Mouse (Mus musculus): ENCODE results near the gene Scp2.

DNA sequence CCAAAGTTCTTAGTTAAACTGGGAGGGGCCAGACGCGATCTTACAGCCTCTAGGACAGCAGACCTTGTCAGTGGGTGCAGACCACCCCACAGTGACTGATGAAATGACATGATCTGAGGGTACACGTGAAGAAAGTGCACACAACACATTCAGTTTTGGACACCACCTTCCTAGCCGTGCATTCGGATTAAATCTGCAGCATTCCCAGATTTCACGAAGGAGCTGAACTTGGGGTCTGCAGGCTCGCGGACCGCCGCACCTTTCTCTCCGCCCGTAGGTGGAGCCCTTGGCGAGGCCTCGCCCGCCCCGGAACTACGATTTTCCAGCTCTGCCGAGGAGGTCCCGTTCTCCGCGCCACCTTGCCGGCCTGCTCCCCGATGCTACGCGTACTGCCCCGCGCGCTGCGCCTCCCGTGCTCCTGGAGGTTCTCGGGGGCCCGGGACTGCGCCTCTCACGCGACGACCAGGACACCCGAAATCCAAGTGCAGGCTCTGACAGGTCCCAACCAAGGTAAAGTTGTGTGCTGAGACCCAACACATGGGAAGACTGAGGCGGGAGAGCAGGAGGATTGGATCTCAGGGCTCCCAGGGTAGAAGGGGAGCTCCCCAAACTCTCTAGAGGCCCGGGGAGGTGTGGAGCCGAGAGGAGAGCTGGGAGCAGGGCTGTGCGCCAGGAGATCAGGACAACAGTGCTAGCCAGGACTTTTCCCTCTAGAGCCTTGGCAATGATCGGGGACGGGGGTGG is 20.5 kb upstream of the Scp2 start, which contains the start of gene Echdc2:
- TF ChIP-seq HCFC1 (IDR thresholded peaks at IDR 0.05; ENCODE audit: borderline replicate concordance, insufficient read depth, low read length): 0 out of 2 replicates have a peak, but pooled peaks have one; percentile 11
- TF ChIP-seq CHD2 (IDR thresholded peaks at IDR 0.05; ENCODE audit: low read depth, low read length): no peak
- TF ChIP-seq ZNF384 (IDR thresholded peaks at IDR 0.05; ENCODE audit: low read depth, low read length): no peak
- no peak for TF ChIP-seq ZC3H11A (IDR thresholded peaks at IDR 0.05; ENCODE audit: borderline replicate concordance, low read depth, low read length)

Data from ES-E14 (cell line).